Mouse (Mus musculus) stomach, postnatal 0 days (tissue): ENCODE measurements at regions not wholly inside any gene's neighbourhood (a gene's known extent, or its start where the extent isn't known, plus 50 kb on each side); places are given as distances from the start of the nearest gene placed in this dataset.

Experiments used
- CTCF ChIP-seq: IDR thresholded peaks from 2 replicates; pipeline ENCODE4 v1.5.1; 2016; ENCODE audit warnings: antibody characterized with exemption, low read depth, mild to moderate bottlenecking, moderate library complexity
- EP300 ChIP-seq: optimal IDR thresholded peaks from 2 replicates; pipeline ENCODE3; 2016; ENCODE audit warnings: antibody characterized with exemption

DNA sequence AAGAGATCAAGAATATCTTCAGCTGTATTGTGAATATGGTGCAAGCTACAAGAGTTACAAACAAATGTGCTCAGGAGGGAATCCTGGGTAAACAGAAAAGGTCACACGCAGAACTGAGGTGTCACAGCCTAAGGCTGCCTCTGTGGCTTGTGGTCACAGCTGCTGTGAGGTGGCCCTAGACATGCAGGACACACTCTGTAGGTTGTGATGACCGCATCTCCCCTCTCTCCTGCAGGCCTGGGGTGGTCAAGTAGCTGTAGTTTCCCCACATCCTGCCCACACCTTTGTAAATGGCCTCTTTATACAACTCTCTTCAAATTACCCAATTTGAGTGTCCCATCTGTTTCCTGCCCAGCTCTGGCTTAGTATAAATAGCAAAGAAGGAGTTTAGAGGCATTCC, 75.6 kb upstream of the Ppm1b start:
- TF ChIP-seq EP300 (no peak), CTCF (no peak)
